Comparison of ENCODE assay signal across 32 mouse cellular contexts in genomic region chr13:96505661-96506060, GRCm38 (mm10). TPM values are rescaled to one million over a fixed set of nuclear protein-coding genes. Genes with fewer than 3 reads are reported as not detected.
"Had no signal": no experiment of that assay in that cellular context is flagged by ENCODE, and none has a peak within 500 bp of the region (broad histone marks: within the 10 kb centered on the region; RNA-seq: fewer than 3 reads in every experiment).

No protein-coding gene starts in this region.

- H3K27me3 ChIP-seq: heart, embryonic 13.5 days; heart, embryonic 15.5 days; hindbrain, embryonic 13.5 days; hindbrain, embryonic 15.5 days; kidney, embryonic 15.5 days; limb, embryonic 12.5 days had no signal

- H3K4me3 ChIP-seq: heart, adult 2 months; heart, embryonic 13.5 days; heart, embryonic 15.5 days; hindbrain, embryonic 13.5 days; hindbrain, embryonic 15.5 days; kidney, embryonic 15.5 days; left cerebral cortex, adult 2 months; limb, embryonic 10.5 days; limb, embryonic 12.5 days had no signal

- H3K27ac ChIP-seq: heart, adult 2 months; heart, embryonic 13.5 days; heart, embryonic 15.5 days; hindbrain, embryonic 13.5 days; hindbrain, embryonic 15.5 days; hindbrain, postnatal 0 days; kidney, embryonic 15.5 days; kidney, postnatal 0 days; left cerebral cortex, adult 2 months; limb, embryonic 10.5 days; limb, embryonic 12.5 days had no signal

- ATAC-seq: forebrain, postnatal 0 days; hindbrain, postnatal 0 days; intestine, embryonic 16.5 days had no signal

- H3K9me3 ChIP-seq: heart, embryonic 13.5 days; heart, embryonic 15.5 days; hindbrain, embryonic 13.5 days; hindbrain, embryonic 15.5 days; kidney, embryonic 15.5 days; limb, embryonic 10.5 days; limb, embryonic 12.5 days had no signal

- H3K4me2 ChIP-seq: heart, embryonic 11.5 days; heart, embryonic 13.5 days; heart, embryonic 15.5 days; hindbrain, embryonic 13.5 days; hindbrain, embryonic 15.5 days; kidney, embryonic 15.5 days; limb, embryonic 12.5 days had no signal

- H3K36me3 ChIP-seq: hindbrain, embryonic 13.5 days; hindbrain, embryonic 15.5 days had no signal

- H3K4me1 ChIP-seq: hindbrain, embryonic 13.5 days; hindbrain, embryonic 15.5 days; kidney, embryonic 15.5 days; limb, embryonic 10.5 days; limb, embryonic 12.5 days had no signal

- DNase-seq: forebrain, postnatal 0 days; gastrocnemius, postnatal 14 days; gastrocnemius, postnatal 36 days; heart, adult 11 months; heart, adult 2 months; heart, postnatal 14 days; heart, postnatal 36 days; kidney, adult 11 months; kidney, adult 2 months; kidney, adult 9 months; kidney, postnatal 14 days; kidney, postnatal 36 days; layer of hippocampus, adult 9-11 months; layer of hippocampus, postnatal 36 days had no signal

- H3K9ac ChIP-seq: forebrain, postnatal 0 days; heart, embryonic 13.5 days; heart, embryonic 15.5 days; hindbrain, embryonic 13.5 days; hindbrain, embryonic 15.5 days; kidney, embryonic 15.5 days; limb, embryonic 12.5 days had no signal

RNA-seq across cellular contexts. Expression of gene Gm17622, which starts 15.1 kb away (rescaled TPM):
- polyA plus RNA-seq: forebrain, postnatal 0 days; gonadal fat pad, adult 2 months; heart, adult 2 months; heart, embryonic 11.5 days; heart, embryonic 13.5 days; heart, embryonic 15.5 days; heart, postnatal 0 days; hindbrain, embryonic 11.5 days; hindbrain, embryonic 13.5 days; hindbrain, embryonic 15.5 days; hindbrain, postnatal 0 days; intestine, embryonic 14.5 days; intestine, embryonic 16.5 days; kidney, adult 2 months; kidney, embryonic 15.5 days; kidney, postnatal 0 days; large intestine, adult 2 months; limb, embryonic 10.5 days; limb, embryonic 12.5 days; limb, embryonic 14.5 days had no signal

RNA-seq across cellular contexts. Expression of gene Ankdd1b, which starts 34.7 kb away (rescaled TPM):
- polyA plus RNA-seq: forebrain, postnatal 0 days; hindbrain, embryonic 11.5 days; hindbrain, embryonic 15.5 days; limb, embryonic 10.5 days had no signal
